ENCODE assay signal across 13 mouse cellular contexts in genomic region chr12:79433724-79434442, GRCm38 (mm10).
DNase-seq lines count a peak whose midpoint lies in the region; ATAC-seq and TF ChIP-seq lines count a peak whose summit lies in the region.
"Had no signal": no experiment of that assay in that cellular context is flagged by ENCODE, and none has a peak within 500 bp of the region (broad histone marks: within the 10 kb centered on the region; RNA-seq: fewer than 3 reads in every experiment).

No protein-coding gene starts in this region.

- 46% methylated on average over 7 of the region's 7 CpGs for WGBS in kidney, postnatal 0 days
- 25% methylated on average over 7 of the region's 7 CpGs for WGBS in stomach, embryonic 14.5 days

- DNase-seq in kidney, postnatal 0 days (ENCODE audit: low spot score): peak; percentile 63
- DNase-seq in kidney, adult 8-10 months: no peak
- peak; percentile 42 for DNase-seq in brain, embryonic 14.5 days (ENCODE audit: low read depth)
- peak; percentile 76 for DNase-seq in fibroblast of lung, adult 2 months (ENCODE audit: low read depth)
- no peak for DNase-seq in c-Kit-positive CD71-positive TER-119-positive erythroid progenitor cells, embryonic 14.5 days (ENCODE audit: low spot score)
- no peak for DNase-seq in frontal cortex, postnatal 14 days (ENCODE audit: low spot score in 2 of 2)
- DNase-seq: kidney, postnatal 14 days; liver, postnatal 0 days; thymus, postnatal 4 days had no signal

- no peaks in the 10 kb centered on the region for H3K27me3 ChIP-seq in kidney, postnatal 0 days (ENCODE audit: insufficient read depth, low read length)
- H3K27me3 ChIP-seq in stomach, embryonic 14.5 days (ENCODE audit: control insufficient read depth, insufficient read depth, low read length): no peaks in the 10 kb centered on the region

- no peak for TF ChIP-seq POLR2A in brain, embryonic 14.5 days (IDR thresholded peaks at IDR 0.05; ENCODE audit: borderline replicate concordance, extremely low read depth, insufficient read depth, insufficient read length, poor library complexity, severe bottlenecking)

- H3K9me3 ChIP-seq in kidney, postnatal 0 days (replicated peaks; ENCODE audit: low read length): no peaks in the 10 kb centered on the region
- no peaks in the 10 kb centered on the region for H3K9me3 ChIP-seq in stomach, embryonic 14.5 days (ENCODE audit: control insufficient read depth, low read depth, low read length)
- H3K9me3 ChIP-seq: G1E had no signal

- H3K4me3 ChIP-seq in kidney, postnatal 0 days (replicated peaks; ENCODE audit: low read depth, low read length): no peak overlapping the region
- no peak overlapping the region for H3K4me3 ChIP-seq in stomach, embryonic 14.5 days (ENCODE audit: low read depth, low read length)

- no peak overlapping the region for H3K4me2 ChIP-seq in kidney, postnatal 0 days (ENCODE audit: low read length)
- H3K4me2 ChIP-seq in stomach, embryonic 14.5 days (replicated peaks; ENCODE audit: low read depth, low read length): no peak overlapping the region

- no peak overlapping the region for H3K9ac ChIP-seq in kidney, postnatal 0 days (ENCODE audit: low read depth, low read length)
- H3K9ac ChIP-seq in stomach, embryonic 14.5 days (replicated peaks; ENCODE audit: low read depth, low read length): no peak overlapping the region
- H3K9ac ChIP-seq: liver, postnatal 0 days had no signal

- H3K36me3 ChIP-seq in kidney, postnatal 0 days (ENCODE audit: insufficient read depth, low read length): no peaks in the 10 kb centered on the region
- no peaks in the 10 kb centered on the region for H3K36me3 ChIP-seq in stomach, embryonic 14.5 days (ENCODE audit: control insufficient read depth, insufficient read depth, low read length)
- H3K36me3 ChIP-seq: G1E had no signal

- TF ChIP-seq CTCF in kidney, postnatal 0 days (IDR thresholded peaks at IDR 0.05; ENCODE audit: low read depth): no peak
- no peak for TF ChIP-seq CTCF in brain, embryonic 14.5 days (IDR thresholded peaks at IDR 0.05; ENCODE audit: borderline replicate concordance, extremely low read depth, insufficient read depth, insufficient read length)

- no peak overlapping the region for H3K27ac ChIP-seq in kidney, postnatal 0 days
- peak overlapping the region; percentile 81 for H3K27ac ChIP-seq in stomach, embryonic 14.5 days (ENCODE audit: low read length)

- no peaks in the 10 kb centered on the region for H3K4me1 ChIP-seq in kidney, postnatal 0 days (replicated peaks; ENCODE audit: insufficient read depth, low read length)
- H3K4me1 ChIP-seq in stomach, embryonic 14.5 days (ENCODE audit: control insufficient read depth, insufficient read depth, low read length): peaks cover 18% of the 10 kb centered on the region

- ATAC-seq in kidney, postnatal 0 days (replicated peaks; ENCODE audit: low FRiP score, low read depth): no peak
- ATAC-seq in stomach, embryonic 14.5 days (ENCODE audit: insufficient number of reproducible peaks, insufficient read depth, low FRiP score, low read depth): no peak; the same call in 1 of the 2 replicates
- ATAC-seq: forebrain, embryonic 16.5 days; hindbrain, embryonic 16.5 days; liver, postnatal 0 days had no signal

Comparison
In these comparisons a context has a peak if more than half of its experiments do, and no peak if none do; other contexts are left out.
1. DNase-seq: peak in kidney, postnatal 0 days (single experiment), brain, embryonic 14.5 days (single experiment) and fibroblast of lung, adult 2 months (single experiment); none in kidney, adult 8-10 months (0 of 2), c-Kit-positive CD71-positive TER-119-positive erythroid progenitor cells, embryonic 14.5 days (single experiment) and frontal cortex, postnatal 14 days (0 of 2).